Mouse (Mus musculus) bone marrow, adult 2 months (tissue): ENCODE results near the gene Olfr628.

Experiments used
- CTCF ChIP-seq: fragments of 200-500 bp; IDR thresholded peaks from 2 replicates; pipeline ENCODE4 v1.5.1; 2011; ENCODE audit warnings: low read length, control low read depth; ENCODE audit not compliant: control insufficient read depth, insufficient read depth
- POLR2A ChIP-seq: fragments of 200-500 bp; IDR thresholded peaks from 2 replicates; pipeline ENCODE4 v1.6.1; 2011; ENCODE audit warnings: low read depth, mild to moderate bottlenecking, control low read depth, low read length, borderline replicate concordance; ENCODE audit not compliant: control insufficient read depth

GRCm38 (mm10) chr7:103771494-103771893 is 41.3 kb downstream of the Olfr628 start, which contains the start of gene Olfr69:
- TF ChIP-seq CTCF (no peak), POLR2A (no peak)
